Mouse (Mus musculus) liver, embryonic 14.5 days (tissue): Measurements from ENCODE around the gene Gadd45gip1. TPM values are rescaled to one million over a fixed set of nuclear protein-coding genes. Genes with fewer than 3 reads are reported as not detected.

Source experiments
- ATAC-seq: fragments of 200-750 bp; cut with Nextera tagmentation; 2 replicates; pipeline ENCODE4 v1.8.0; 2017; ENCODE audit warnings: moderate number of reproducible peaks, mild to moderate bottlenecking, moderate library complexity; ENCODE audit not compliant: insufficient read depth
- DNase-seq, 3 experiments: peaks; one replicate each; pipeline ENCODE4 v3.0.0-alpha.2; 2012 to 2013; ENCODE audit warnings: low read depth in 3 of 3, low spot score in 3 of 3
- H3K27ac ChIP-seq: fragments of 300-500 bp; sonication (generic); 2 replicates; pipeline ENCODE4 v1.5.1; 2014; ENCODE audit warnings: moderate library complexity, mild to moderate bottlenecking, control low read depth, inconsistent platforms
- H3K27me3 ChIP-seq: fragments of 300-500 bp; sonication (generic); 2 replicates; pipeline ENCODE4 v1.6.1; 2014; ENCODE audit warnings: mild to moderate bottlenecking, low read length, moderate library complexity; ENCODE audit not compliant: control insufficient read depth, insufficient read depth
- H3K36me3 ChIP-seq: fragments of 300-500 bp; sonication (generic); replicated peaks from 2 replicates; pipeline ENCODE4 v1.6.1; 2014; ENCODE audit warnings: low read depth; ENCODE audit not compliant: control insufficient read depth, insufficient read depth
- H3K4me1 ChIP-seq, 2 experiments: fragments of 200-500 bp in 1 of 2; fragments of 300-500 bp in 1 of 2; sonication (generic) in 1 of 2; replicated peaks; 2 replicates each; pipeline ENCODE4 v1.6.1; 2012 to 2014; ENCODE audit warnings: antibody characterized with exemption in 1 of 2, inconsistent platforms in 1 of 2, low read length in 1 of 2; ENCODE audit not compliant: control insufficient read depth in 2 of 2, insufficient read depth in 2 of 2
- H3K4me2 ChIP-seq: fragments of 300-500 bp; sonication (generic); 2 replicates; pipeline ENCODE4 v1.6.1; 2014; ENCODE audit warnings: low read depth, mild to moderate bottlenecking, control low read depth, moderate library complexity
- H3K4me3 ChIP-seq, 2 experiments: fragments of 200-500 bp in 1 of 2; fragments of 300-500 bp in 1 of 2; sonication (generic) in 1 of 2; 2 replicates each; pipeline ENCODE4 v1.5.1; 2012 to 2014; ENCODE audit warnings: low read depth in 2 of 2, low read length in 2 of 2, mild to moderate bottlenecking in 2 of 2, control low read depth in 1 of 2, inconsistent platforms in 1 of 2, moderate library complexity in 1 of 2; ENCODE audit not compliant: insufficient read depth in 1 of 2
- H3K9ac ChIP-seq: fragments of 300-500 bp; sonication (generic); replicated peaks from 2 replicates; pipeline ENCODE4 v1.6.1; 2014; ENCODE audit warnings: mild to moderate bottlenecking, control low read depth, moderate library complexity
- H3K9me3 ChIP-seq: fragments of 300-500 bp; sonication (generic); 2 replicates; pipeline ENCODE4 v1.6.1; 2016; ENCODE audit warnings: low read length, mixed read lengths; ENCODE audit not compliant: control insufficient read depth
- CTCF ChIP-seq: IDR thresholded peaks from 2 replicates; pipeline ENCODE4 v1.5.1; 2016; ENCODE audit warnings: antibody characterized with exemption, low read depth, control low read depth
- EP300 ChIP-seq: IDR thresholded peaks from 2 replicates; pipeline ENCODE4 v1.6.1; 2016; ENCODE audit warnings: antibody characterized with exemption, low read depth
- WGBS: fragments of 180-500 bp; shearing (Covaris S2); extraction: QIAGEN DNeasy Blood & Tissue Kit; methylation state at CpG from one replicate; pipeline ENCODE4 v1.1.7; 2014; ENCODE audit not compliant: insufficient replicate concordance; 5-methylcytosine and 5-hydroxymethylcytosine counted together
- polyA plus RNA-seq, 2 experiments: library from polyadenylated mRNA; depleted of rRNA in 1 of 2; stranded (reverse) in 1 of 2; unstranded in 1 of 2; fragments of >200 nt; fragmentation: Nextera tagmentation in 1 of 2; extraction: Ambion mirVana in 1 of 2; gene quantifications; 2 replicates each; pipeline versions ENCODE4 v1.2.1 to v1.2.3; 2012 to 2014

Gadd45gip1 gene
- polyA plus RNA-seq, 2 experiments, result 31.0 to 50.2 TPM

DNA sequence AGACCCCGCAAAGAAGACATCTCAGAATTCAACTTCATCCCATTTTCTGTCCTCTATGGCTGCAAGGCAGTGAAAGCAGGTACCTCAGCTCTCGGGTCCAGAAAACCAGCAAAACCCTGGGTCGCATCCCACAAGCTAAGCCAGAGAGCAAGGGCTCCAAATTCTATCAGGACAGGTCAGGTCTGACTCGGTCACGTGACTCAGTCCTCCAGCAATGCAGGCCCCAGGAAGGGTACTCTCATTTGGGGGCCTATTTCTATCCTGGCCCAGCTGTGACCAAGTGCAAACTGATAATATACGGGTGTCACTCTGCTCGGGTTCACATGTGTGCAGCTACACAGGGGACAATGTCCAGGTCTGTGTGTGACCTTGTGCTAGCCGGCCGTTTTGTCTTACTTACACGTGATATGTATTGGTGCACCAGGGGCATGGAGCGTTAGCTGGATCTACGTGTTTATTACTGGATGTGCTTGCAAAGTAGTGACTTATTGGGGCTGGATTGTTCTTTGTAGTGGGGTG is 38.8 kb upstream of the Gadd45gip1 start:
- WGBS, result 66% methylated on average over 12 of the region's 12 CpGs
- H3K27me3 ChIP-seq, result peaks cover 32% of the 10 kb centered on the region
- ATAC-seq, result no peak

DNA sequence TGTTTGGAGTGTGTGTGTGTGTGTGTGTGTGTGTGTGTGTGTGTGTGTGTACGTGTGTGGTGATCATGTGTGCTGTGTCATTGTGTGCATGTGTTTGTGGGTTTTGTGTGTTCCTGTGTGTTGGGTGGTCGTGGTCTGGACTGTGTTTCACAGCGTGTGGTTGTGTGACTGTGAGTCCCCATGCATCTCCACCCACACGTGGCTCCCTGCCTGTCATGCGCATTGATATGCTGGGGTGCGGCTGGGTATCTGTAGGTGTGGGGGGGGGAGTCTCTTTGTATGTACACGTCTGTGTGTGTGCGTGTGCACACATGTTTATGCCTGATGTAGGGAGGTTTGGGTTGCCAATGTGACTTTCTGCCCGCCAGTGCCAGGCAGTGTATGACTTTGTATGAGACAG is 38.2 kb upstream of the Gadd45gip1 start:
- H3K27me3 ChIP-seq, result peaks cover 32% of the 10 kb centered on the region
- TF ChIP-seq EP300 (no peak), CTCF (no peak)
- ATAC-seq (no peak), DNase-seq (no peak)
- no peaks in the 10 kb centered on the region for H3K9me3 ChIP-seq
- no peak overlapping the region for H3K4me3 ChIP-seq
- H3K27ac ChIP-seq, result no peak overlapping the region
- no peak overlapping the region for H3K9ac ChIP-seq
- no peaks in the 10 kb centered on the region for H3K4me1 ChIP-seq
- WGBS, result 68% methylated on average over 9 of the region's 9 CpGs
- no peak overlapping the region for H3K4me2 ChIP-seq
- no peaks in the 10 kb centered on the region for H3K36me3 ChIP-seq

More for the DNA sequence above, 38.8 kb upstream of the Gadd45gip1 start:
- no peak overlapping the region for H3K4me2 ChIP-seq
- no peak overlapping the region for H3K27ac ChIP-seq
- H3K36me3 ChIP-seq, result no peaks in the 10 kb centered on the region
- H3K4me3 ChIP-seq, result no peak overlapping the region
- no peak overlapping the region for H3K9ac ChIP-seq
- H3K9me3 ChIP-seq, result no peaks in the 10 kb centered on the region
- TF ChIP-seq CTCF (no peak), EP300 (no peak)
- no peak for DNase-seq
- no peaks in the 10 kb centered on the region for H3K4me1 ChIP-seq

DNA sequence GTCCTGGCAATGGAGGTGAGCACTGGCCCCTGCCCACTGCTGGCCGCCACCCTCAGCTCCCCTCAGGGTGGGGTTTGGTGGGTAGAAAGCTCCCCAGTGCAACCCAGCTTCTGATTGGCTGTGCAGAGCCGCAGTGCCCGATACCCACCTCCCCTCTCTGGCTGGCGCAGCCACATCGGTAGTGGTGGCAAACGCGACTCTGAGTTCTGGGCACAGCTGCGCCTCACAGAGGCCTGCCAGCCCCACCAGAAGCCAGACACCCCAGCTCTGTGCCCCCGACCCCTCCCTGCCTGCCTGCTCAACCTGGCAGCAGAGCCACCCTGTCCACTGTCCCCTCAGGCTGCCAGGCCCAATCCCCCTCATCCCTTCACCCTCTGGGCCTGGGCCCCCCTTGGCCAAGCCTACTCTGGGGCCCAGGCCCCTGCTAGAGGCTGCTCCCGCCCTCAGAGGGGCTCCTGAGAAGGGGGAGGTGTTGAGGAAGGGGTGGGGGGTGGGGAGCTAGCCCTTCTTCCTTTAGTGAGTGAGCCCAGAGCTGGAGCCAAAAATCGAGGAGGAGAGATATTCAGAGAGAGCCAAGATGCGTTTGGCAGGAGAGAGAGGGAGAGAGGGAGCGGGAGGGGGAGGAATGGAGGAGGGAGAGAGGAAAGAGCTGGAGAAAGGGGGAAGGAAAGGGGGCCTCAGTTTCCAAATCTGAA is 37.4 kb upstream of the Gadd45gip1 start:
- peaks cover 32% of the 10 kb centered on the region for H3K27me3 ChIP-seq
- DNase-seq, result no peak
- TF ChIP-seq CTCF (no peak), EP300 (no peak)
- H3K4me3 ChIP-seq, result no peak overlapping the region
- no peak overlapping the region for H3K9ac ChIP-seq
- ATAC-seq, result no peak
- WGBS, result 60% methylated on average over 13 of the region's 13 CpGs
- no peaks in the 10 kb centered on the region for H3K4me1 ChIP-seq
- no peaks in the 10 kb centered on the region for H3K36me3 ChIP-seq
- H3K9me3 ChIP-seq, result no peaks in the 10 kb centered on the region
- H3K27ac ChIP-seq, result no peak overlapping the region
- no peak overlapping the region for H3K4me2 ChIP-seq

DNA sequence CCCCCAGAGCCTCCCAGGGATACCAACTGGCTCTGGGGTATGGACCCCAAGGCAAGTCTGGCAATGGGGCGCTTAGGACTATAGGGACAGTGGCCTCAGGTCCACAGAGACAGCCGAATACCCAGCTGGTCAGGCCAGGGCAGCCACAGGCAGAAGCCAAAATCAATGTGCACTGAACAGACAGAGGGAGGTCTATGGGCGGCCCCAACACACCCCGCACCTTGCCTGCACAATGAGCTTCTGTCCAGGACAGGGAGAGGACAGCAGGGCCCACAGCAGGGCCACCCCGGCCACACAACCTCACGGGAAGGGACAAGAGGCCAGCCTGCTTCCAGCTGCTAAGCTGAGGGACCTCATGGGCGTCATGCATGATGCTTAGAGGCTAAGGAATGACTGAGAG is 36.8 kb upstream of the Gadd45gip1 start:
- no peak overlapping the region for H3K27ac ChIP-seq
- H3K9ac ChIP-seq, result no peak overlapping the region
- no peak for TF ChIP-seq EP300
- TF ChIP-seq CTCF, result no peak
- H3K36me3 ChIP-seq, result no peaks in the 10 kb centered on the region
- no peak for DNase-seq
- ATAC-seq, result no peak
- H3K4me2 ChIP-seq, result no peak overlapping the region
- H3K9me3 ChIP-seq, result no peaks in the 10 kb centered on the region
- no peaks in the 10 kb centered on the region for H3K4me1 ChIP-seq
- H3K4me3 ChIP-seq, result no peak overlapping the region
- 70% methylated on average over 7 of the region's 7 CpGs for WGBS
- H3K27me3 ChIP-seq, result peaks cover 32% of the 10 kb centered on the region

DNA sequence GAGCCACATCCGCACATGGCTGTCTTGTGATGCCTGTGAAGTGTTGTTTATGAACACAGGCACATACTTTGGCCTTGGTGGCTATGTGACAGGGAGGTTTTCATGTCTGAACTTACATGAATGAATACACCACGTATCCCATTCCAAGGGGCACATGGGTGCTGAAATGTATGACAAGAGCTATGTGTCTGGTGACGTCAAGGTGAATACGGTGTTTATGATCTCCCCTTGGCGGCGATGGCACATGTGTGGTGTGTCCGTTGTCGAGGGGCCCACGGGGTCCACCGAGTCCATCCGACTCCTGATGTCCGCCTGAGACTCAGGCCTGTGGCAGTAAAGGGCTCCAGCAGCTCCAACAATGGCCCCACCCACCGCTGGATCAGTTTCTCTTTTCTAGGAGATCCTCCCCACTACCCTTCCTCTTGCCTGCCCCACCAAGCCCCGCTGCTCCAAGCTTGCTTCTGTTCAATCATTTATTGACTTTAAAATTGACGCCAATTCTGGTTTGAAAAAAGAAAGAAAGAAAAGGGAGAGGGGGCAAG is 34.0 kb upstream of the Gadd45gip1 start:
- DNase-seq, result no peak
- H3K4me1 ChIP-seq, result no peaks in the 10 kb centered on the region; a peak in 1 of 4 replicates
- no peak overlapping the region for H3K4me2 ChIP-seq
- H3K9me3 ChIP-seq, result no peaks in the 10 kb centered on the region
- H3K27ac ChIP-seq, result no peak overlapping the region
- peaks cover 43% of the 10 kb centered on the region for H3K27me3 ChIP-seq
- no peak overlapping the region for H3K4me3 ChIP-seq
- TF ChIP-seq CTCF (no peak), EP300 (no peak)
- no peak overlapping the region; the same call in 1 of the 2 replicates for H3K9ac ChIP-seq
- WGBS, result 77% methylated on average over 15 of the region's 15 CpGs
- no peaks in the 10 kb centered on the region for H3K36me3 ChIP-seq
- ATAC-seq, result no peak
